Mouse (Mus musculus) lung, postnatal 0 days (tissue): ENCODE measurements around the gene Map4.

Experiments used
- CTCF ChIP-seq: IDR thresholded peaks from 2 replicates; pipeline ENCODE4 v1.5.1; 2016; ENCODE audit warnings: antibody characterized with exemption, mild to moderate bottlenecking
- EP300 ChIP-seq: IDR thresholded peaks from 2 replicates; pipeline ENCODE4 v1.6.1; 2016; ENCODE audit warnings: antibody characterized with exemption, mild to moderate bottlenecking, control low read depth

DNA sequence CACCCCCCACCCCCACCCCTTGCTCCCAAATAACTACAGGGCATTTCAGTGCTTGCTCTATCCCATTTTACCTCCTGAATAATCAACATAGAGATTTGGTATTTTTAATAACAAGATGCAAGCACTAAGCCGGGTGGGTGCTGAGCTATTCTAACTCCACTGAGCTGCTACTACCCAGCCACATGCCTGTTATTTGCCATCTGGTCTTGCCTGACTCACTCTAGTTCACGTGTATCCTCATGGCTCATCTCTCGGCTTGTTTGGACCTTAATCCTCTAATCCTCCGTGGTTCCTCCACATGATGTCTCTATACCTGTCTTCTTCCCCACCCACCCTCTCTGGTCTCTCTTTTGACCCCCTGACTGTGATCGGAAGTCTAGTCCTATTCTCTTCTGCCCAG is 89.1 kb downstream of the Map4 start:
- TF ChIP-seq CTCF (no peak), EP300 (no peak)
